Mouse (Mus musculus) adrenal gland, adult (tissue): ENCODE measurements around the gene Hspb6.

Experiments
- DNase-seq, 2 experiments: peaks; one replicate each; pipeline ENCODE4 v3.0.0; 2022 to 2023; ENCODE audit warnings: low spot score in 1 of 2; ENCODE audit not compliant: inconsistent age in 2 of 2

Hspb6 gene

DNA sequence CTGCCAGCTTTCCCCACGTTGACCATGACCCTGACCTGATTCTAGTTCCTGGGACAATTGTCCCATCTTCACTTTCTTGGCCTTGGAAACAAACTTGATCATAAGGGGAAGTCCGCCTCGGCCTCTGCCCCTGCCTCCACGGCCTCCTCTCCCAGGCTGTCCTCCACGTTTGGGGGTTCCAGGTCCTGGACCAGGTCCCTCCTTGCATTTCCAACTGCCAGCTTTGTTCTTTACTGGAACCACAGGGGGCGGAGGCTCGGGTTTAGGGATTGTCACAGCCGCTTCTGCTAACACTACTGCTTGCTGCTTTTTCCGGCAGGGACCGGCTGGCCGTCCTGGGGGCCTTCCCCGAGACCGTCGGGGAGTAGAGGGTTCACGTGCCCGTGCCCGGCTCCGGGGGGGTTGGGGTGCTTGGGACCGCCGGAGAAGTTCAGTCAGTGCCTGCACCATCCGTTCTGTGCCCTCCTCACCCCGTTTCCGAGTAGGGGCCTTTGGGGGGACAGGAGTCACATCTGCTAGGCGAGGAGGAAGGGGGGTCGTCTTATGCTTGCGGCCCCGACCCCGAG, 34.6 kb downstream of the Hspb6 start:
- peak in 1 of 2 experiments; percentile 66 for DNase-seq

DNA sequence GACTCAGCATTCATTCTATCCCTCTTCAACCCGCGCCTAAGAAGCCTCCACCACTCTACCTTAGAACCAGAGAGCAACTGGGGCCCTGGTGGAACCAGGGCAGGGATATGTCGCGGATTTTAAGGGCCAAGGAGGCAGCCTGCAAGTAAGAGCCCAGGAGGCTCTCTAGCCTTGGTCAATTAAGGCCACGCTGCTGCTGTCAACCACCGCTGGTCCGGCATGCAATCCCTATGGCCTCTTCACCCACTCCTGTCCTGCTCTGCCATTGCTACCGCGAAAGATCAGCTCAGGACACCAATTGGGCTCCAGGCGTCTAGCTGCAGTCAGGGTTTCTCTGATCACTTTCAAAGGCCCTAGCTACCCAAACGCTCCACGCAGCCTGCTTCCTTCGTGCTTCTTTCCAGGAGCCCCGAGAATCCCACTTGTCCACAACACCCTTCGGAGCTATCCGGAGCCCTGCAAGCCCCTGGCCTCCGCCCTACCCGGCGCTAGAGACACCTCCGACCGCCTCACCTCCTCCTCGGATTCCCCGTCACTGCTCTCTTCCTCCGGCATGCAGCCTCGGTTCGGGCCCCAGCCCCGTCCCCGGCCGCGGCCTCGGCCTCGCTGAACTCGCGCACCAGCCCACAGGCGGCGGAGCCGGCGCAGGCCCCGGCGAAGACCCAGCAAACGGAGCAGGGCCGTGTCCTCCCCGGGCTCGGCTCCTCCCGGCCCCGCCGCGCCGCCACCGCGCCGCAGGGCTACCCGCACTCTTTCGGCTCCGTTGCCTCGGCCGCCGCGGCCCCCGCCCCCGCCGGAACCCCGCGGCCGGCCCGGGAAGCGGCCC, 36.1 kb downstream of the Hspb6 start:
- peak in 1 of 2 experiments; percentile 91 for DNase-seq

DNA sequence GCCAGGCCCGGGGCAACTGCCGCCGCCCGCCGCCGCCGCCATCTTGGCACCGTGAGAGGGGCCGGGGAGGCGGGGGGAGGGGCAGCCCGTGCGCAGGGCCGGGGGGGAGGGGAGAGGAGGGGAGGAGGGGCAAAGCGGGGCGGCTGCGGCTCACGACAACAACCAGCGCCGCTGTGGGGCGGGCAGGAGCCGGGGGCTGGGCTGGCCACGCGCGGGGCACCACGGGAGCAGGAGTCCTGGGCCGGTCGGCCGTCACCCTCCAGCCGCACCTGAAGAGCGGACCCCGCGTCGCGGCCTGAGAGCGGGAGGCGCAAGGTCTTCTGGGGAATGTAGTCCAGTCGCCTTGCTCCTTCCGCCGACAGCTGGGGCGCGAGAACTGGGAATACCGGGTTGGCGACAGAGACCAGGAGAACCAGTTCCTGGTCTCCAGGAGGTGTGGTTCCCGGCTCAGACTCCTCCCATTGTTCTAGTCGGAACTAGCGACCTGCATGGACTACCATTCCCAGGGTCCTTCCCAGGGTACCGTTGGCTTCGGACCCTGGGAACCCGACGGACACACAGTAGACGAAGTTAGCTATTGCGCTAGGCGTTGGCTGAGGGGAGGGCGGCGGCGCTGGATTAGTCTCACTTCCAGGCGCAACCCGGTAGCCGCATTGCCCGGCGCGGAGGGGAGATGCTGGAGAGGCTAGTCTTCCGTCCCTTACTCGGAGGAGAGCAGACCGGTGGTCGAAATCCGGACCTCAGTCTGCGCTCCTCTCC, 36.9 kb downstream of the Hspb6 start, which contains the start of gene Kmt2b:
Kmt2b (minus strand) TSS at position 51 of the 759 bp plus-strand sequence.
- peak; percentile 99 for DNase-seq

DNA sequence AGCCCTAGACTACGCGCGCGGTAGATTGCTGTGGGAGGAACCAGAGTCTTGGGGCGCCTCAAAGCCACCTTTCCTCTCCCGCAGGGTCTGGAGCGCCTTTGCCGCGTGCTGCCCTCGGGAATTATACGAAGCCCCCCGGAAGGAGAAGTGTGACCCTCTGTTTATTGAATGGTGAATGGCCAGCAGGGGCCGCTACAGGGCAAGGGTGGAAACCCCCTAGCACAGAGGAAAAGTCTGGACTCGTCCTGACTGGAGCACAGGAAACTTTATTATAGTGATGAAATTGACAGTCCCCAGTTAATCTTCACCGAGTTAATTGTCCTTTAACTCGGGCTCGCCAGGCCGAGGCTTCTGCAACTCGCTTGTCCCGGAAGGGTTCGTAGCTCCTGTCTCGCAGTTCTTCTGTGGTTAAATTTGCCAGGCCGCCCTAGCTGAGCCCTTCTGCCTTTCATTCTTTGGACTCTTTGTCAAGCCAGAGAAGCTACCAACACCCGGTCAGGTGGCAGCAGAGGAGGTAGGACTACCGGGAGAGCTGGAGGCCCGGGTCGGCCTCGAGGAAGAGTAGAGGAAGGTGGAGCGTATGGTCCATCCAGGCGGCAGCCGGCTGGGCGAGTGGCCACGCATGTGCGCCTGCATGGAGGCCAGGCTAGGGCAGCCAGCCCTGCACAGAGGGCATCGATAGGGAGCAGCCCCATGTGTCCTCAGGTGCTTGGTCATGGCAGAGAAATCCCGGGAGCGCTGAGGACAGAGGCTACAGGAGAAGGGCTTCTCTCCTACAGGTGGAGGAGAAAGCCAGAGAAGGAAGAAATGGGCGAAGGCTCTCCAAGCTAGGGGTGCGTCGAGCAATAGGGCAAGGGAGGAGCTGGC, 37.7 kb downstream of the Hspb6 start:
- DNase-seq = peak; percentile 87 to 96

DNA sequence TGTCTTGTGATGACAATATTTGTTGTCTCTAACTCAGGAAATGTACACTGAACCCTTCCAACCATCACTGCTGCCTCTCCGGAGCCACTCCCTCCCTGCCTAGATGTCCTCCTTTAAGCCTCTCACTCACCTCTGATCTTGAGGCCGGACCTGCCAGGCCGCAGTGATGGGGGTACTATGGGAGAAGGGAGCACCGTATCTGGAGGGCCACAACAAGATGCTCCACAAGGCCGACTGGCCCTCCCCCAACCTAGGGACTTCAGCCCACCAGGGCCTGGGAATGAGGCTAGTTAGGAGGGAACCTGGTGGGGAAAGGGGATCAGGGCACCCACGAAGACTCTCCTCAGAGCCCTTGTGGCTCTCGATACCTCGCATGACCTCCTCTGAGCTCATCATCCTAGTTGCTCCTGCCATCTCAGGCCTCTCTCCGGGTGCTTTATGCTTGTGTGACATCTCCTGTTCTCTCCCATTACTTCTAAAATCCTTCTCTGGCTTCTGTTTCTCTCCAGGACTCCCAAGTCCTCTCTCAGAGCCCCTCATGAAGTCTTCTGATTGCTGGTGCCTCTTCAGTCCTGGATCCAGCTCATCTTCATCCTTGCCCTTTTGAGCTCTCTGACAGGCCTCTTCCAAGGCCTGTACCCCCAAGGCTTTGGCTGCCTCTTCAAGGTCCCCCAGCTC, 39.1 kb downstream of the Hspb6 start:
- peak in 1 of 2 experiments; percentile 67 for DNase-seq

DNA sequence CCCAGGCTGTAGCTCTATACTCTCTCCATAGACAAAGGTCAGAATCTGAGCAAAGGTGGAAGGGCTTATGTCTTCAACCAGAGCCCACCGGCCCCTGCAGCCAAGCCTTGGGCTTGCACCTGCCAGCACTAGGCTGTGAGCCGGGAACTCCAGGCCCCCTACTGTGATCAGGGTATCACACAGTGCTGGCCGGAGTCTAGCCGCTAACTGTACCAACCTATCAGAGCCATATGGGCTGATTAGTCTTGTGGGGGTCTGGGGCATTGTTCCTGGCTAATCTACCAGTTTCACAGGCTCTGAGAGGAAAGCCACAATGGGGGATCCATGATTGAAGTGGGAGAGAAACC, 39.6 kb downstream of the Hspb6 start:
- no peak for DNase-seq

DNA sequence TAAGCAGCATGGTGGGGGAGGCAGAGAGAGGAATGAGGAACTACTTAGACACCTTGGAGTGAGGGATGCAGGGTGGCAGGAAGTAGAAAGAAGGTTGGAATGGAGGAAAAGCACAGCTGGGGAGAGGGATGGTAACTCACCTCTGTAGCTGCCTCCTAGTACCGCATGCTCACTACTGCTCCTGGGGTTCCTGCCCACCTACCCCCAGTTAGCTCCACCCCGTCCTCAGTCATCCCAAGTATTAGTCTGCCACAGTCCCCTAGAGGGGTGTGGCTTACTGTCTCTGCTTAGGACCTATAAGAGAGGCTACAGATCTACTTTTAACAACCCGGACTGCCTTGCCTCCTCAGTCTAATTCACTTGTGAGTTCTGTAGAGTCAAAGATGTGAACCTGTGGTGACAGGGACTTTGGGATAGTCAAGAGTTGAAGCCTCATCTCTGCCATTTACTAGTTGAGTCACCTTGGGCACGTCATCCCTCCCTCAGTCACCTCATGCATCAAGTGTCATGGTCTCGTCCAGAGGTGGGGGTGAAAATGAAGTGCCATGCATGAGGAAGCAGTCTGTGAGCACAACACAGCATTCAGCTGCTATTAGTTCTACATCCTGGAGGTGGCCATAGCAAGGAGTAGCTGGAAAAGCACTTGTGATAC, 40.9 kb downstream of the Hspb6 start:
- peak in 1 of 2 experiments; percentile 69 for DNase-seq

DNA sequence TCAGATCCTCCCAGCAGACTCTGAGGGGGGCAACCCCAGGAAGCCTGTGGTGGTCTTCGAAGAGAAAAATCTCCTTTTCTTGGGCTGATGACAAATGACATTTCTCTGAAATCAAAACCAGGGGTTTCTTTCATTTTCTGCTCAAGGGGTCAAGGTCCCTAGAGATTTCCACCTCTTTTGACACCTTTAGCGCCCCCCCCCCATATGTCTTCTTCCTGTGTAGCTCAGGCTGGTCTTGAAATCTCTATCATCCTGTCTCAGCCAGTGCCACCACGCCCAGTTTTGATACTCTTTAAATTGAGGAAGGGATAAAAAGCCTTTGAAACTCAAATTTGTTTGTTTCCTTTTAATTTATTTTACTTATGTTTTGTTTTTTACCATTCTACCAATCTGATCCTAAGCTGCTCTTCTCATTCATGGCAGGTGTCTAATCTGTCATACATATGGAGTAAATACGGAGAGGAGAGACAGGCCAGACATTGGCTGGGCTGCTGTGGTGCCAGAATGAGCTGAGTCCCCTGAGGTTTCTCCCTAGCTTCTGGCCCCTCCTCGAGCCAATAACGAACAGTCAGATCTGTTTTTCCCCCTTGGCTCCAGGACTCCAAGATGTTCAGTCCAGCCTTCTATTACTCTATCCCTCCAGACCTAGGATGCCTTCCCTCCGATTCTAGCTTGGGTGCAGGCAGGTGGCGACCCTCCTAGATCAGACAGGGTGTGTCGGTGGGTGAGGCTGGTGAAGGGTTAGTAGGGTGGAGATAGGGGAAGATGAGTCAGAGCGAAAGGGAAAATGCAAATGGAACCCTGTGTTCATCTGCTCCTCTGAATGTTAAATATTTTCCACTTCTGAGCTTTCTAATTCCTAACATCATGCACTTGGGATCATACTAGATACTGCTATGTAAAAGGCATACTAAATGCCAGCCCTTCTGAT, 41.9 kb downstream of the Hspb6 start:
- no peak for DNase-seq

DNA sequence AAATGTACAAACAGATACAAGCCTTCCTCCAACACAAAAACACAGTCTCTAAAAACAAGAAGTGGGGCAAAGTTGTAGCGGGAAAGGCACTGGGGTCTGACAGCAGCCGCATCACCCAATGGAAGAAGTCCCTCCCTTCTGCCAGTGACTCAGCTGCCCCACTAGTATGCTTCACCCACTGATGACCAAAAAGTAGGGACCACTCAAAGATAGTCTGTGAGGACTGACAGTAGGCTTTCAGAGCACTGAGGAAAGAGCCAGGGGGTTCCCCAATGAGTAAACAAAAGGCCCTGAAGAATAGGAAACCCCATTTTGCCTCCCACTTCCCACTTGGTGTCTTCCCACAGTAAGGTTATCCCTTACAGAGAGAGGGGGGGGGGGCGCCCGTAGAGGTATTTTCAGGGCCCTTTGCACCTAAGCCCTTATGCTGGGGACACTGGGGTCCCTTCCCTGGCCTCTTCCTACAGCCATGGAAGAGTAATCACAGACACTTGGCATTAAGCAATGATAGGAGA, 42.6 kb downstream of the Hspb6 start:
- no peak for DNase-seq

DNA sequence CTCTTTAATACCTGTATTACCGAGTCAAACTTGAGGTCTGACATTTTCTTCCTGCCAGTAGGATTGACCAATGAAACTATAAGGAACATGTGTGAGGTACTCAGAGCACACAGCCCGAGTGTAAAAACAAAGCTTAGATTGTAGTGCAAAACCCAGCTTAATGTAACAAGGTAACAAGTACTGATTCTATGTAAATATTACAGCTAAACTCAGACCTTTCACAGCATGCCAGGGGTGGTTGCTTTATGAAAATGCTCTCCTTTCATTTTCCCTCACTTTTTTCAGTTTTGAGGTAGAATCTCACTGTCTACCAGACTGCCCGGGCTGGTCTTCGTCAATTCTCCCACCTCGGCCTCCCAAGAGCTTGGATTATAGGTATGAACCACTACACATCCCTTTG, 44.1 kb downstream of the Hspb6 start:
- DNase-seq = no peak

DNA sequence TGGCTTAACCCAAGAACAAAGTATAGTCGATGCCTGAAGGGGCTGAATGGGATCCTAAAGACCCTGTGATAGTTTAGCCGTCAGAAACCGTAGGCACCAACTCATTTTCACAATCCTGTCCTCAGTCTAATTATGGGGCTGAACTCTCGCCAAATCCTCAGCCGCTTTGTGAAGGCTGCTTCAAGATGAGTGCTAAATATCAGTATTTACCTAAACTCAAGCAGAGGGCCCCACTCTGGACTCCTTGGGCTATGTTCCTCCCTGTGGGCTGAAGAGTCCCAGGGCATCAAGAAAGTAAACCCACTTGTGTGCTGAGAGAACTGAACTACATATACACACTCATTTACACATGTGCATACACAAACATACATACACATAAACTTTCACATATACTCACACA, 44.8 kb downstream of the Hspb6 start:
- DNase-seq = no peak

DNA sequence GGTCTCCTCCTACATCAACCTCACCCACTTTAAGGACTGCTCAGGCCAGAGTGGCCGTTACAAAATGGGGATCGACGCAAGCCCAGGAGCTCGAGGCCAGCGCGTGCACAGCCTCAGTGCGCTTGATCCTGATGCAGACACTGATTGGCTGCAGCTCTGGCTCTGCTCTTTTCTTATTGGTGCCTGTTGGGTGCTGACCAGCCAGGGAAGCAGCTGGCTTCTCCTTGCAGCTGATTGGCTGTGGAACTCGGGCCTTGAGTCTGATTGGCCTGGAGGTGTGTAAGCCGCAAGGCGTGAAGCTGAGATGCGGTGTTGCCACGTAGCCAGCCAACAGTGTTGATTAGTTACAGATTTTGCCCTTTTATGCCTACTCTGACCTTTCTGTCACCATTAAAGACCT, 46.8 kb downstream of the Hspb6 start, which contains the start of gene Zbtb32:
Zbtb32 (minus strand) TSS at position 124 of the 400 bp plus-strand sequence.
- DNase-seq = no peak

DNA sequence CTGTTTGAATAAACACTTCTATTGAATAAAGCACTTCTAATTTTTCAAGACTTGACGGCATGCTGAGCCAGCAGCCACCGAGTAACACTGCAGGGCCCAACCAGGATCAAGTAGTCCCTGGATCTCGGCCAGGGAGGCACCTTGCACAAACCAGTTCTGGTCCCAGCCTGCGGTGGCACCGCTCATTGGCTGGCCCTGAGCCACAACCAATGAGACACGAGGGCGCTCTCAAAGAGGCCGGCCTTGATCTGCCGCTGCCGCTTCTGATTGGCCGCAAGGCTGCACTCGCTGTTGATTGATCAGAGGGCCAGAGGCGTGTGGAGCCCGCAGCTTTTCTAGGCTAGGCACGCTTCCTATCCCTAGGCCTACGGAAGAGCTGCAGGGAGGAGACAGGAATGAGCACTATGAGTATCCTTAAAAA, 48.0 kb downstream of the Hspb6 start:
- DNase-seq = peak; percentile 95 to 96

DNA sequence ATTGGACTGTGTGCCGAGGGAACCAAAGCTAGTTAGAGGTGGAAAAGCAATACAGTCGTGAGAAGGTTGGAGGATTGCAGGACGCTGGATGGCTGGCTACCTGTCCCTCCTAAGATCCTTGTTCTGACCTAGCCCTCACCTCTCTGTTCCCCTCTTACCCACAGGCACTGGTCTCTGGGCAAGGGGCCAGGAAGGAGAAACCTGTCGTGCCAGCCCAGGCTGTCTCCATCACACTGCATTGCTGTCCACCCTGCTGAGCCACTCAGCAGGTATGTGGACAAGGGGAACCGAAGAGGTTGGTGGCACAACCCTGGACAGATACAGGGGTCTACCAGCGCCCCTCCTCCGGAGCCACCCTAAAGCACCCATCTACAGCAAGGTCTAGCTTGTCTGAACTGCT, 48.7 kb downstream of the Hspb6 start:
- DNase-seq = no peak

DNA sequence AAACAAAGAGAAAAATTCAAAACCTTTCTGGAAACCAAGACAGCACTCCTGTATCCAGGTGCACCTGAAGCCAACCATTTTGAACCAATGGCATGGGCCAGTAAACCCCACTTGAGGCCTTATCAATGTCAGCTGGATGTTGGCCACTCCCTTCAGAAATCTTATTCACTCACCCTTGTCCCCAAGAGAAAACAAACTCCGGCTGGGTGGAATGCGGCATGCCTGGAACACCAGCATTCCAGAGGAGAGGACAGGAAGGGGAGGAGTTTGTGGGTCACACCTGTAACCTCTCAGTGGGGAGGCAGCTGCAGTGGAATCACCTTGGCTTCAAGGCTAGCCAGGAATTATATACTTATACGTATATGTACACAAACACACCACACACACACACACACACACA, 50.6 kb downstream of the Hspb6 start:
- DNase-seq = no peak

DNA sequence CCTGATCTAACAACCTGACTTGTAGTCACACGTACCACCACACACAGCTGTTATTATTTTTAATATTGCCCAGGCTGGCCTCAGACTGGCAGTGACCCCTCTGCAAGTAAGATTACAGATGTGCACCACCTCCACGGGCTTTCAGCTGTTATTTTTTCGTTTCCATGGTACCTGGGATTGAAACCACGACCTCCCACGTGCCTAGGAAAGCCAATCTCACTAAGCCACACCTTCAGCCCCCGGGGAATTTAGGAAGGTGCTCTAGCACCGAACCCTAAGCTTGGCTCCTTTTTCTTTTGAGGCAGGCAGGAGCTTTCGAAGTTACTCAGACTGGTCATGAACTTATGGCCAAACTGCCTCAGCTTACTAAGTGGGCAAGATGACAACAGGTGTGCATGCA, 52.4 kb downstream of the Hspb6 start:
- no peak for DNase-seq

DNA sequence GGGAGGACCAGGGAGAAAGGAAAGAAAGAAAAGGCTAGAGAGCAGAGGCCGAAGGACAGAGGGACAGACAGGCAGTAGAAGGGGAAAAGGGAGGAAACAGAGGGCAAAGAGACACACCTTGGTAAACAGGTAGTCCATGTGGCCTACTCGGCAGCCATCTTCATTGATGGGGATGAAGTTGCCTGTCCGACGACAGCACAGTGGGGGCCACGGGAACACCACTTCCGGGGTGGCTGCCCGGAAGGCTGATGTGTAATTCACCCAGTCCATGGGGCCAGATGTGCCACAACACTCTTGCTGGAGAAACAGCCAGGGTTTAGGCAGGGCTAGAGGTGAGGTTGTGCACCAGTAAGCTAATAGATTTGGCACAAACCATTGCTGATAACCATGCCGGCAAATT, 53.0 kb downstream of the Hspb6 start:
- no peak for DNase-seq
